Mouse (Mus musculus): Measurements from ENCODE around the gene Urb2. TPM values are rescaled to one million over a fixed set of nuclear protein-coding genes. Genes with fewer than 3 reads are reported as not detected.
"Not testable (repeated sequence)": the region's sequence is repeated elsewhere in the genome, so short reads cannot be mapped to it uniquely, and the experiment has no call there.

The Urb2 gene
- total RNA-seq, 2 experiments from 2014 or later = 12.0 to 12.3 TPM

- DNase-seq (ENCODE audit: low spot score in 2 of 2) = not testable (repeated sequence)
These were observed 7.0 kb upstream of the Urb2 start for GRCm38 (mm10) chr8:124014299-124014698.

DNA sequence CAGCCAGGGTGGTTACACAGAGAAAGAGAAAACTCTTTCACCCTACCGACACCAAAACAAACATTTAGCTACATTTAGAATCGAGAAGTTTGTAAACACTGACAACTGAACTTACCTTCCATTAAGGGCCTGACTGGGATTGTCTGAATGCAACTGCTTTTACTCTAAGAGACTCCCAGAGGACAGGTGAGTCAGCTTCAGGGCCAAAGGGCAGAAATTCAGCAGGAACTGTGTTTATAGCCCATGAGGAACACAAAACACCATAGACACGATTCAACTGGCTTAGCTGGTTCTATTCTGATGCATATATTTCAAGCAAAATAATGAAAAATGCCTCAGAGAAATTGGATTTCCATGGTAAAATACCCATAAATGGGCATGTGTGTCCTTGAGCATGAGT lies 6.6 kb upstream of the Urb2 start:
- DNase-seq (ENCODE audit: low spot score in 2 of 2) = no peak

- DNase-seq (ENCODE audit: low spot score in 2 of 2) = no peak
These were observed 1.5 kb upstream of the Urb2 start for GRCm38 (mm10) chr8:124019782-124020181.

DNA sequence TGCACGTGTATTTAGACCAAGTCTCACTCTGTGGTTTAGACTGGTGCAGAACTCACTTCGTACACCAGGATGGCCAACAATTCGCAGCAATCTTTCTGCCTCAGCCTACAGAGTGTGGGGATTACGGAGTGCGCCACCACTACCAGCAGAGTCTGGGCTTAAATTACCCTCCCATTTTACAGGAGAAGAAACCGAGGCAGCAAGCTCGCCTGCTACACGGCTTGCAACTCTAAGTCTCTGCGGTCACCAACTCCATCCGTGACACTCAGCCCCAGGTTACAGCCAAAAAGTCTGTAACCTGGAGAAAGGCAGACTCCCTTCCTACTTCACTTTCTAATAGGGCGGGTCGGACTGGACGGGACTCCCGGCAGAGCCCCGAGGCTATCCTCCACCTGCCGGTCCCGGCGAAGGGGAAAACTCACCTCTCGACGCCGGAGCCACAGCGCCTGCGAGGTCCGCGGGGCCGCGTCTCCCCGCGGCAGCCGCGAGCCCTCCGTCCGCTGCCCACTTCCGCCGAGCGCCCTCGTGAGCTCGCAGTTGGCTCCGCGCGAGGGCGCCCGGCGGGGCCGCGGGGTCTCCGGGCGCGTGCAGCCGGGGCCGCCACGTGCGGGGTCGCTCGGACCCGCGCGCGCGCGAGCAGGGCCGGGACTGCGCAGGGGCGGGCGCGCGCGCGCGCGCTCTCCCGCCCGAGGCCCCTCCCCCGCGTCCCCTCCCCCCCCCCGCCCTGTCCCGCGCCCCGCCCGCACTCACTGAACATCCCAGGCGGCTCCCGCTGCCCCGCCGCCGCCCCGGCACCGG lies 670 bp upstream of the Urb2 start:
- DNase-seq (ENCODE audit: low spot score in 2 of 2) = peak in 1 of 2 experiments; percentile 35

DNA sequence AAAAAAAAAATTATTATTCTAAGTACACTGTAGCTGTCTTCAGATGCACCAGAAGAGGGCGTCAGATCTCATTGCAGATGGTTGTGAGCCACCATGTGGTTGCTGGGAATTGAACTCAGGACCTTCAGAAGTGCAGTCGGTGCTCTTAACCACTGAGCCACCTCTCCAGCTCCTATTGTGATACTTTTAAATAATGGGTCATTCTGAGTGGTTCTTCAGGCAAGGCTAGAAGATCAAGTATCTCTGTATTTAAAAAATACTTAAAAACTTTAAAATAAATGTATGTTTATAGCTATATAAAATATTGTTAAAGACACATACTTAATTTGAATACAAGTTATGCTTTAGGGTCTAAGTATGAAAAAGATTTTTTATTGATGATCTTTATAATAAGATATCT lies 5.0 kb downstream of the Urb2 start:
- DNase-seq (ENCODE audit: low spot score in 2 of 2) = not testable (repeated sequence)

DNA sequence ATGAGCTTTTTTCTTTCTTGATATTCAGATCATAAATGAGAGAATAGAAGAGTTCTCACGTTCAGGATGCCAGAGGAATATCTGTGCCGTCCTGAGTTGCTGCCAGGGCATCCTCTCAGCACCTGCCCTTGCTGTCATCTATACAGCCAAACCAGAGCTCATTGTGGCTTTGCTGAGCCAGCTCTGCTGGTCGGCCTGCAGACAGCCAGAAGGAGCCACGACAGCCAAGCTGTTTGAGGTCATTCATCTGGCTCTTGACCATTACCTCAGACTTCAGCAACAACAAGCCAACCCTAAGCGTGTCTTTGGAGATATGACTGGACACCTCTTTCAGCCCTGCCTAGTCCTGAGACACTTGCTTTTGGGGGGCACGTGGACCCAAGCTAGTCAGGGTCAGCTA lies 6.5 kb downstream of the Urb2 start:
- DNase-seq (ENCODE audit: low spot score in 2 of 2) = no peak

DNA sequence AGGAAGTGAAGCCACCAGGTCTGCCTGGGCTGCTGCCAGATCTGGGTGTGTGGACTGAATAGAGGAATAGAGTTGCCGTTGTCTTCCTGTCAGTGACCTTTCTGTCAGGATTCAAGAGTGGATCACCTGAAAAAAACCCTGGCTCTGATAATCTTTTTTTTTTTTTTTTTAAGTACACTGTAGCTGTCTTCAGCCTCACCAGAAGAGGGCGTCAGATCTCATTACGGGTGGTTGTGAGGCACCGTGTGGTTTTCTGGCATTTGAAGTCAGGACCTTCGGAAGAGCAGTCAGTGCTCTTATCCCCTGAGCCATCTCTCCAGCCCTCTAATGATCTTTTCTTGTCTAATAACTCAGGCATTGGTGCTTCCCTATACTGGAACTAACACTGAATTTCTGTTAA lies 12.1 kb downstream of the Urb2 start:
- no peak for DNase-seq (ENCODE audit: low spot score in 2 of 2)

DNA sequence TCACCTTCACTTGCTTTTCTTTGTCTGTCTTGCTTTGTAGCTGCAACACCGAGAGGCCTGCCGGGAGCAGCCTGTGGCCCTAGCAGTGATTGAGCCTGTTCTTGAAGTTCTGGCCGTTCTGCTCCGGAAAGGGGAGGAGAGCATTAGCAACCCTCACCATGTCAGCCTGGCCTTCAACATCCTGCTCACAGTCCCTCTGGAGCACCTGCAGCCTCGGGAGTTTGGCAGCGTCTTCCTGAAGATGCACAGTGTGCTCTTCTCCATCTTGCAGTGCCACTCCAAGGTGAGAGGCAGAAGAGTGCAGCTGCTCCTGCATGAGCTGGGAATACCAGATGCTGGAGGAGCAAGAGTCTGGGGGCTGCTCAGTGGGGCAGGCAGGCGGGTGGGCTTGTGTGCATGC lies 16.8 kb downstream of the Urb2 start:
- no peak for DNase-seq (ENCODE audit: low spot score in 2 of 2)

GRCm38 (mm10) chr8:124039351-124039750 lies 18.0 kb downstream of the Urb2 start:
- DNase-seq (ENCODE audit: low spot score in 2 of 2) = no peak

- DNase-seq (ENCODE audit: low spot score in 2 of 2) = no peak
These were observed 20.9 kb downstream of the Urb2 start for GRCm38 (mm10) chr8:124042201-124042600.

DNA sequence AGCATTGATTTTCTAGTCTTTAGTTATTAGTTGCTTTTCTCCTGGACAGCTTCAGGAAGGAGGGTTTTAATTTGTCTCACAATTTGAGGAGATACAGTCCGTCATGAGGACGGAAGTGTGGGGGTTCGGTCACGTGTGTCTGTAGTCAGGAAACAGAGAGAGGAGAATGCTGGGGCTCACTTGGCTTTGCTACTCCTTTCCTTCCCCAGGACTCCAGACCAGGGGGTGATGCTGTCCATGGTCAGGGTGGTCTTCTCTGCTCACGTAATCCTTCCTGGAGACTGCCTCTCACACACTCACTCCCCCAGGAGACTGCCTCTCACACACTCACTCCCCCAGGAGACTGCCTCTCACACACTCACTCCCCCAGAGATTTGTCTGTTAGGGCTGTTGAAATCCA lies 23.1 kb downstream of the Urb2 start:
- no peak for DNase-seq (ENCODE audit: low spot score in 2 of 2)

DNA sequence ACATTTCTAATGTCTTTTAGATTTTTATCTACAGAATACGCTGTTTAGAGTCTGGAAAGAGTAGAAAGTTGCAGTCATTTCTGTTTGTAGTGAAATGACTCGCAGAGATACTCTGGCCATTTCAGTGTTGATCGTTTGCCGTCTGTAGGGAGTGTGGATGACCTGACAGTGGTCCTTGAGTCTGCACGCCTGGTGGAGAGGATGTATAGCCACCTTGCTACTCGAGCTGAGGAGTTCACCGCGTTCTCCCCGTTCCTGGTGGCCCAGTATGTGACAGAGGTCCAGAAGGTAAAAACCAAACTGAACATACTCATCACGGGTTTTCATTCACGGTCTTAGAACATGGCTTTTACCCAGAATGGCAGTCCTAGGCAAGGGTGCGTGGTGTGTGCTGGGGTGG lies 23.6 kb downstream of the Urb2 start:
- no peak for DNase-seq (ENCODE audit: low spot score in 2 of 2)

- DNase-seq (ENCODE audit: low spot score in 2 of 2) = no peak
These were observed 24.5 kb downstream of the Urb2 start for GRCm38 (mm10) chr8:124045856-124046255.

GRCm38 (mm10) chr8:124052110-124052509 lies 30.8 kb downstream of the Urb2 start:
- DNase-seq (ENCODE audit: low spot score in 2 of 2) = peak; percentile 49 to 79

DNA sequence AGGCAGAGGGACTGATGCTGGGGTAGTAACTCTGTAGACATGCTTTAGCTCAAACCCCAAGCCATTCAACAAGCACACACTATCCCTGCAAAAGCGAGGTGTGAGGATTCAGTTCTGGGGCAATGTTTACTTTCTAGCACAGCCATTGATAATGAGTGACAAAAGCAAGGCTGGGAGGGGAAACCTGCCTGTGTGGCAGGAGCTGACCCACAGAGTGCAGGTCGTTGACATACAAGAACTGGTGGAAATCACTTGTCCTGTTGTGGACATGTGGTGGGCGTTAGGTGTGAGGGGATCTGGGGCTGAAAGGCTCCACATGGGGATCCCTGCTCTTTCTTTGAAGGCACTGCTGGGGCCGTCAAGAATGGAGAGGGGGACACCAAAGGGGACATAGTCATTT lies 31.3 kb downstream of the Urb2 start:
- DNase-seq (ENCODE audit: low spot score in 2 of 2) = no peak

GRCm38 (mm10) chr8:124056832-124057655 lies 35.7 kb downstream of the Urb2 start:
- no peak for DNase-seq (ENCODE audit: low spot score in 2 of 2)

- DNase-seq (ENCODE audit: low spot score in 2 of 2) = no peak
These were observed 45.2 kb downstream of the Urb2 start for GRCm38 (mm10) chr8:124066325-124067058.

GRCm38 (mm10) chr8:124067059-124067750 lies 45.9 kb downstream of the Urb2 start:
- DNase-seq (ENCODE audit: low spot score in 2 of 2) = no peak

- peak in 1 of 2 experiments; percentile 34 for DNase-seq (ENCODE audit: low spot score in 2 of 2)
These were observed 49.3 kb downstream of the Urb2 start for GRCm38 (mm10) chr8:124070363-124071324.

- DNase-seq (ENCODE audit: low spot score in 2 of 2) = no peak
These were observed 54.7 kb downstream of the Urb2 start for GRCm38 (mm10) chr8:124075977-124076376.

All from layer of hippocampus, adult 18-20 months (tissue).